Mouse (Mus musculus) kidney, adult 9 months (tissue): ENCODE results near the gene Rnase12.

Experiments used
- DNase-seq: peaks from one replicate; pipeline ENCODE4 v3.0.0; 2022

Rnase12 gene

DNA sequence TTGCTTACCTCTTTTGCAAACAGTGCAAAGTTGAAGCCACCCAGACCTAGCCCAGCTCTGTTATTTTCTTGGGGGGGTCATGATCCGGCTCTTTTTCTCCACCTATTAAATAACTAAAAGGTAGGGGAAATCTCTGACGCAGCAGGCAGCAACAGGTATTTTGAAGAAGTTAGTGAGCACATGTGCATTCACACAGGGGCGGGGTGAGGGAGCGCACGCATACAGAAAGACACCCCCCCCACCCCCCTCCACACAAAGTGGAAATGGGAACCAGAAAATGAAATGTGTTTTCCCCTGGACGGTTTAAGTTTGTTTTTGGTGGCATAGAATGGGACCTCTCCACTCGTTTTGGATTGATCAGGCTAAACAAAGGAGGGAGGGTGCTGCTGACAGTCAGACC is 26.3 kb upstream of the Rnase12 start:
- DNase-seq, result no peak

- DNase-seq, result peak; percentile 63
Observed at GRCm38 (mm10) chr14:51082599-51083581, 25.4 kb upstream of the Rnase12 start.

DNA sequence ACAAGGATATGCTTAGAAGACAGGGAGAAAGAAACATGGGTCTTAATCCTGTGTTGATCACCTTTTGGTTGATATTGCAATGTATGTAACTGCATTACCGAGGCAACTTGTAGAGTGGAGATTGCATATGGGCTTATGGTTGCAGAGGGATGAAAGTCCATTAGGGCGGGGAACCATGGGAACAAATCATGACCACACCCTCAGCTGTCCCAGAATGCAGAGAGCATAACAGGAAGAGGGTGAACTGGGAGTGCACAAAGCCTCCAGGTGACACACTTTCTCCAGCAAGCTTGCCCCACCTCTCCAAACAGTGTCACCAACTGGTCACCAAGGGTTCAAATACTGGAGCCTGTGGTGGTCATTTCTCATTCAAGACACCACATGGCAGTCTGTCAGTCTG is 23.6 kb upstream of the Rnase12 start:
- no peak for DNase-seq

DNA sequence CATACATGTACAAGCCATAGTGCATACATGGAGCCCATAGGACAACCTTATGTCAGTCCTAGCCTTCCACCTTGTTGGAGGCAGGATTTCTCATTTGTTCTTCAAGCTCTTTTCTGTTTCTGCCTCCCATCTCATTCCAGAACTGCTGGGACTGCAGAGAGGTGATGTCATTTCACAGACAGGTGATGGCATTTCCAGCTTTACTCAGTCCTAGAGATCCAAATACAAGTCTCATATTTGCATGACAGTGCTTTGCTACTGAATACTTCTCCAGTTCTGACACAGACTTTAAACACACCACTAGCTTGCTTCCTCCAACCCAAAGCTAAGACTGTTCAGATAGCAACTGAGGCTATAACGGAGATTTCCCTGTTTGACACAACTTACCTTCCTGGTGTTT is 21.7 kb upstream of the Rnase12 start:
- no peak for DNase-seq

GRCm38 (mm10) chr14:51074335-51074734 is 16.9 kb upstream of the Rnase12 start, which contains the start of gene Olfr750:
Olfr750 (minus strand) TSS chr14:51074435.
- no peak for DNase-seq

- peak; percentile 53 for DNase-seq
Observed at GRCm38 (mm10) chr14:51069617-51070016, 12.2 kb upstream of the Rnase12 start.

GRCm38 (mm10) chr14:51068956-51069355 is 11.5 kb upstream of the Rnase12 start:
- DNase-seq, result no peak

DNA sequence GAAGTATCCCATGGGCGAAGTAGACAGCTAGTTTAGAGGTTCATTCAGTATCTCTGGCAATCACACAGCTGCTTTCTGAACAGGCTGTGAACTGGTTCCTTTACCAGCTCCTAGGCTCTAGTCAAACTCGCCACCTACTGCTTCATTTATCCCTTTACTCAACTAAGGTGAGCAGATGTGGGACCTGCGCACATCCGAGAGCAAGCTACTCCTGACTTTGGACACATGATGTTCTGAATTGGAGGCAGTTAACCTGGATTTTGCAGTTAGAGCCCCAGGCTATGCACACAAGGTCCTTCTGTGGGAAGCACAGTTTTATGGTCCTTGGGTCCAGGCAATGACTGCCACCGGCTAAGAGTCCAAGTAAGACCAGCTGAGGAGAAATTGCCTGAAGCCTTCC is 3.3 kb upstream of the Rnase12 start:
- no peak for DNase-seq

DNA sequence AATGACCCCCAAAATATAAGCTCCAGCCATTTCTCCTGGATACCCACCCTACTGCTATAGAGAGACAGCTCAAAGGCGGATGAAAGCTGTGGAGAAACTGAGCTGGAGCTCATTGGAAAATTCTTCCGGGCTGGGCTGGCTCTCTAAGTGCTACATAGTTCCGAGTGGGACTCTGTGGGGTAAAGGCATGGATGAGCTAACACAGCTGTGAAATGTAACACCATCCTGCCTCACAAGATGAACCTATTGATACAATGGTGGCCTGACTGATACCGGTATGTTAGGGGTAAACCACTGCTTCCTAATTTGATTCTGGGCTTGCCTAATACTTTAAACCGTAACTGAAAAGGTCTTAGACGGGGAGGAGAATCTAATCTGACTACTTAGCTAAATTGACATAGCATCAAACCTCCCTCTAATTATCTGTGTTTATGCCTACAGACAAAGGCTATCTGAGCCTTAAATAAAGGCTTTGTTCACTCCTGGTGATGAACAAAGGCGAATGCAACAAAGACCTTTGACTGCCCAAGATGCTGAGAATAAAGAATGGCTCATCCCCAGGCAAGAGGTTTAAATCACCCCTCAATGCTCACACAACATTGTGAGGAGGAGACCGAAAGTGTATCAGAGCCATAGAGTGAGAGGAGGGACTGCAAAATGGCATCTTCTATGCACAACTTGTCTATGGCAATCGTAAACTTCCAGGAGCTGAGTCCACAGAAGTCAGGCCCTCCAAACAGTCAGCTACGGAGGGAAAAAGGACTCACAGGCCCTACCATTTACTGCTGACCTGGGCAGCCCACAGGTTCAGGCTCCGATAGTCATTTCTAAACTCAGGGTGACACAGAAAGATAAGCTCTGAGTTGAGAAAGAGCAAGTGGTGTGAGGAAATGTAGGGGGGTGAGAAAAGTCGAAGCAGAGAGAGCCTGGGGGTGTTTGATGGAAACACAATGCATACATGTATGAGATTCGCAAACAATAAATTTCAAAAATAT is 2.9 kb downstream of the Rnase12 start:
- no peak for DNase-seq

DNA sequence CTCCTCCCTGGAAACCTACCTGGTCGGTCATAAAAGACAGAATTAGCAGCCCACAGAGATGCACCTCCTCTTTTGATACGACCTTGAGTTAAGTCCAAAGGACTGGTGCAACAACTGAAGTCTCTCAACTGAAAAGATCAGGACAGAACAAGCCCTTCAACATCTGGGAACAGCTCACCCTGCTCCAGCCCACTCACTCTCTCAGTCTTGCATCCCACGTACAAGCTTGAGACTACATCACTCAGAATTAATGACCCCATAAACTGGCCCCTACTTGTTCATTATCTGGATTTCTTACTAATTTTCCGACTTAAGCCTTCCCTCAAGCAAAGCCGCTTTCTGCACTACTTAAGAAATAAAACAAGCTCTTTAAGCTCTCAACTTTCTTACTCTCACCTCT is 4.3 kb downstream of the Rnase12 start:
- DNase-seq, result no peak

DNA sequence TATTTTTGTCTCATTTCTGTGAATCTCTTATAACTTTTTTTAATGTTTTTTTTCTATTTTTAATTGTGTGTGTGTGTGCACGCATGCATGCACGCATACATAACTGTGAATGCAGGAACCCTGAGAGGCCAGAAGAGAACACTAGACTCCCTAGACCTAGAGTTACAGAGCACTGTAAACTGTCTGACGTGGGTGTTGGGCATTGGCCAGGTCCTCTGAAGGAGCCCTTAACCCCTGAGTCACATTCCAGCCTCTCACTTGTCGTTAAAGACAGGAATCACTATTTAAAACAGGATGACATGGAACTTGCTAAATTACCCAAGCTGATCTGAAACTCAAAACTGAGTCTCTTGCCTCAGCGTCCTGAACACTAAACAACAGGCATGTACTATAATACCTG is 5.5 kb downstream of the Rnase12 start:
- DNase-seq, result no peak

DNA sequence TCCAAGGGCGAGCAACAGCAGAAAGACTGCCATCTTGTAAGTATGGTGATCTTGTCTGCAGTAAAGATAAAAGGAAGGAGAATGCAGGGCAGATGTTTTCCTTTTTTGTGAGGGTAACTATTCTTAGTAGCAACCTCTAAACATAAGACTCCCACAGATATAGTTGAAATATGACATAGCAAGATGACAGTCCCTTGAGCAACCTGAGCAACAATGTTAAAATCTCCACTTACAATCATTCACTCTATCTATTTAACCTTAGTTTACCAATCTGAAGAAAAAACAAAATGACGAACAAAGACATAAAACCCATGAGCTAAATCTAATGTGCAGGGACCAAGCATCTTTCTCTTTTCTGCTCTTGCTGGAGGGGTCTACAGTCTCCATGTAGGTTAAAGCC is 7.4 kb downstream of the Rnase12 start, which contains the start of gene Rnase11:
Gene Rnase11, minus strand, starts transcription at position 101 of the 400 bp plus-strand sequence.
- DNase-seq, result no peak

DNA sequence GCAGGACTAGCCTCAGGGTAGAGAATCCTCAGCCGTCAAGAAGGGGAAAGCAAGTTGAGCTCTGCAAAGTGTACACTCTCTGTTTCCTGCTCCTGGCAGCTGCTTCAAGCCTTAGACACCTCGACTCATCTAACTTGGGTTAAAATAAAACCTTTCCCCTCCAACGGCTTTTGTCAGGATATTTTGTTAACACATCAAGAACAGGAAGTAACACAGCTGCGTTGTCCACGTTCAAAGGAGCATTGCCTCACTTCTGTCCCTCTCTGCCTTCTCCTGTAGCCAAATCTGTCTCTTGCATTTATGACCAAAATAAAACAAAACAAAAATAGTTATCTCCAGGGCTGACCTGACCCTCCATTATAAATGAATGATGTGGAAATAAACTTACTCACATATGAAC is 9.6 kb downstream of the Rnase12 start:
- DNase-seq, result no peak

GRCm38 (mm10) chr14:51041769-51042168 is 15.7 kb downstream of the Rnase12 start, which contains the start of gene Rnase9:
Rnase9 (minus strand) TSS chr14:51041869.
- no peak for DNase-seq

GRCm38 (mm10) chr14:51036214-51036613 is 21.2 kb downstream of the Rnase12 start:
- no peak for DNase-seq

- no peak for DNase-seq
Observed at GRCm38 (mm10) chr14:51035206-51035605, 22.3 kb downstream of the Rnase12 start.

DNA sequence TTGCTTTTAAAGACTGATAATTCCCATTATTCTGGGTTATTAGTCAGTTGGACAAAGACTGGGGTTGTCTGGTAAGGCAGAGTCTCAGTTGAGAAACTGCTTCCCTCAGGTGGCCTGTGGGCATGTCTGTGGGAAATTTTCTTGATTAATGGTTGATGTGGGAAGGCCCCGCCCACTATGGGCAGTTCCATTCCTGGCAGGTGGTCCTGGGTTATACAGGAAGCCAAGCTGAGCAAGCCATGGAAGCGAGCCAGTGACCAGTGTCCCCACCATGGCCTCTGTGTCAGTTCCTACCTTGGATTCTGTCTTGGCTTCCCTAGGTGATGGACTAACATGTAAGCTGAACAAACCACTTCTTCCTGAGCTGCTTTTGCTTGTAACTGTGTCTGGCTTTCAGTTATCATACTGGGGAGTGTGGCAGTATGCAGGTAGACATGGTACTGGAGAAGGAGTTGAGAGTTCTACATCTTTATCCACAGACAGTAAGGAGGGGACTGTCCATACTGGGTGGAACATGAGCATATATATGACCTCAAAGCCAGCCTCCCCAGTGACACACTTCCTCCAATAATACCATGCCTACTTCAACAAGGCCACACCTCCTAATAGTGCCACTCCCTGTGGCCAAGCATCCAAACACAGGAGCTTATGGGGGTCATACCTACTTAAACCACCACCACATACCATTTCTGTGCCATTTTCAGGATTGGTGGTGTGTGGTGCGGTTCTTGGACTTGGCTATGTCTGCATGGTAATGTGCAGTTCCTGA is 29.9 kb downstream of the Rnase12 start:
- no peak for DNase-seq

DNA sequence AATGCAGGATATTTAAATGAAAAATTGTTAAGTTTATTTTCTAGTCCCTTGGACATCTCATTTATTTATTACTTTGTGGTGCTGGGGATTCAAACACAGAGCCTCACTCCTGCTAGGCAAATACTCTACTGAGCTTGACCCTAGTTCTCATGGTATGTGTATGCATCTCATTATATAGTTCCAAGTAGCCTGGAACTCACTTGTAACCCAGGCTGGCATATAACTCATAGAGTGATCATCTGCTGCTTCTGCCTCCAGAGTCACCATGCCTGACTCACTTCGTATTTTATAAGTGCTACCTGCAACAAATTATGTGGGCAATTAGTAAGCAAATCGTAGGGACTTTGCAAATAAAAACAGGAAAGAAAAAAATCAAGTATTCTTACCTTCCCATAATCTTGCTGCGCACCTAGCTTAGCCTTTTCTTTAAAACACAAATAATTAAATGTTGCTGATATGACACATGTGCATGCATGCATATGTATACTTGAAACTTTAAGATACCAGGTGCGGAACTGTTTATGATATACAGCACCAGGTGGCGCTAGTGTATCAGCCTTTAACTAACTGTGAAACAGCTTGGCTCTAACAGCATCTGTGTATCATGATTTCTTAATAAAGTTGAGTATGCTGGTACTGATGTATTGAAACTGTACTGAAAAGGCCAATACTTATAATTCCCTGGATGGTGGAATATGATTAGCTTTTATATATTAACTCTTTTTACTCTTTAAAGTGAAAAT is 30.9 kb downstream of the Rnase12 start:
- DNase-seq, result peak; percentile 88

DNA sequence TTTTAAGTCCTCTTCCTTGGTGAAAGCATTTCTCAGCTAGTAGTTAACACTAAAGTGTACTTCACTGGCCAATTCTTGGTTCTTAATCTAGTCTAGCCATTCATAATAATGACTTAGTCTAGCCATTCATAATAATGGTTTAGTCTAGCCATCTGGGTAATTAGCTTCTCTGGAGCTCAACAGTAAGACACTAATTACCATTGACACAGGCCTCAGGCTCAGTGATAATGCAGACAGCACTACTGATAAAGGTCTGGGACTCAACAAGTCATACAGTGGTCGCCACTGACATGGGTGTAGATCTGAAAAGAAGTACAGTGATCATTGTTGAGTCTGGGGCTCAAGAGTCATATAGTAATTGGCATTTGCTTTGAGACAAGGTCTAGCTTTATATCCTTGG is 32.6 kb downstream of the Rnase12 start:
- DNase-seq, result no peak

DNA sequence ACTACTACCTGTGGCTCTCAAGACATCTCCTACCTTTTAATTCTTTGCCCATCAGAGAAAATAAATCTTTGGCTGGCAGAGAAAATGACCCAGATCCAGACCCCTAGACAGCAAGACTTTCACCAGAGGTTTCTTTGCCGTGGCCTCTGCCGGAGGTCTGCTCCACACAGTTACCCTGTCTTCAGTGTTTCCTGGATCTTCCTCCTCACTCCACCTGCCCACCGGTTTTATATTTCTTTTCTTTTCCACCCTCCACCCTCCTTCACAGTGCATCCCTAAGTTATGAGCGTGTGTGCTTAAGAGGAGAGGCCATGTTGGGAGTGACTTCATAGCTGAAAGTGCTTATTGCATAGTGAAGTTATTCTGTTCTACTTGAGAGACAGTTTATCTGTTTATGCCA is 34.0 kb downstream of the Rnase12 start:
- DNase-seq, result no peak

DNA sequence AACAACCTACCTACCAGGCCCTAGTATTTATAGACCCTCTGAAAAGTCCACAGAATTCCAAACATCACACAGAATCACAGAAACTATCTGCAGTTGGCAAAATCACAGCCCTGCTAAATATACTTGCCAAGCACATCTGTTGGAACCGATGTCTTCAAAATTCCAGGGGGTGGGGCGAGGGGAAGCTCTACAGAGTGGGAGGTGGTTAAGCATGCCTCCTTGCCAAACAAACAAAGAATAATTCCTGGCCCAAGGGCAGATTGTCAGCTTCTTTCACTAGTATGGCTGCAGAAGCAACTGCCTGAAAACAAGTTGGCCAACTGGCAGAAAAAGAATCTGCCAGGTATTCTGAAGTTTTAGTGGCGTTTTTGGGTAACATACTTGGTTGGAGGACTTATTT is 40.2 kb downstream of the Rnase12 start:
- DNase-seq, result peak; percentile 27

GRCm38 (mm10) chr14:51015780-51016179 is 41.7 kb downstream of the Rnase12 start:
- no peak for DNase-seq
